Mouse (Mus musculus) MEL (cell line): Measurements from ENCODE around the gene Paqr9. TPM values are rescaled to one million over a fixed set of nuclear protein-coding genes. Genes with fewer than 3 reads are reported as not detected.
A peak's percentile ranks its signal among the peaks of the same experiment; 100 is the strongest.

Experiments used
- DNase-seq: peaks from one replicate; pipeline ENCODE4 v3.0.0; 2011; ENCODE audit warnings: low read depth, low spot score
- H3K27ac ChIP-seq: 2 replicates; pipeline ENCODE4 v1.5.1; 2012; ENCODE audit warnings: low read depth, mild to moderate bottlenecking, control low read depth, low read length, moderate library complexity; ENCODE audit not compliant: control insufficient read depth
- H3K27me3 ChIP-seq, 2 experiments: fragments of 150-350 bp in 1 of 2; sonication (generic) in 1 of 2; 2 replicates each; pipeline ENCODE4 v1.6.1; 2012; ENCODE audit warnings: low read length in 2 of 2, mild to moderate bottlenecking in 2 of 2, improper control_type of control experiment in 1 of 2, moderate library complexity in 1 of 2; ENCODE audit not compliant: insufficient read depth in 2 of 2, control insufficient read depth in 1 of 2
- H3K36me3 ChIP-seq, 2 experiments: 2 replicates each; pipeline ENCODE4 v1.6.1; 2012 to 2014; ENCODE audit warnings: low read length in 2 of 2, improper control_type of control experiment in 1 of 2, inconsistent platforms in 1 of 2, mild to moderate bottlenecking in 1 of 2; ENCODE audit not compliant: insufficient read depth in 2 of 2, control insufficient read depth in 1 of 2
- H3K4me1 ChIP-seq, 2 experiments: fragments of 150-350 bp in 1 of 2; sonication (generic) in 1 of 2; 2 replicates each; pipeline ENCODE4 v1.6.1; 2012; ENCODE audit warnings: low read length in 2 of 2, improper control_type of control experiment in 1 of 2, mild to moderate bottlenecking in 1 of 2; ENCODE audit not compliant: insufficient read depth in 2 of 2, control insufficient read depth in 1 of 2
- H3K4me3 ChIP-seq, 2 experiments: fragments of 150-350 bp in 1 of 2; sonication (generic) in 1 of 2; 2 replicates each; pipeline ENCODE4 v1.5.1; 2012; ENCODE audit warnings: low read depth in 2 of 2, low read length in 2 of 2, mild to moderate bottlenecking in 2 of 2, moderate library complexity in 2 of 2, control low read depth in 1 of 2, improper control_type of control experiment in 1 of 2; ENCODE audit not compliant: control insufficient read depth in 1 of 2, insufficient read depth in 1 of 2
- H3K79me2 ChIP-seq: 2 replicates; pipeline ENCODE4 v1.6.1; 2012; ENCODE audit warnings: mild to moderate bottlenecking, low read length, moderate library complexity; ENCODE audit not compliant: control insufficient read depth, poor library complexity, insufficient read depth
- H3K9ac ChIP-seq: 2 replicates; pipeline ENCODE4 v1.6.1; 2012; ENCODE audit warnings: low read depth, mild to moderate bottlenecking, control low read depth, low read length, moderate library complexity; ENCODE audit not compliant: control insufficient read depth, poor library complexity, severe bottlenecking
- H3K9me3 ChIP-seq: fragments of 150-350 bp; sonication (generic); replicated peaks from 2 replicates; pipeline ENCODE4 v1.6.1; 2012; ENCODE audit warnings: mild to moderate bottlenecking, low read length, improper control_type of control experiment, moderate library complexity; ENCODE audit not compliant: insufficient read depth
- BHLHE40 ChIP-seq: IDR thresholded peaks from 2 replicates; pipeline ENCODE4 v1.6.1; 2012; ENCODE audit warnings: low read depth, mild to moderate bottlenecking, inconsistent platforms, low read length, improper control_type of control experiment, borderline replicate concordance
- CHD2 ChIP-seq: IDR thresholded peaks from 2 replicates; pipeline ENCODE4 v1.6.1; 2011; ENCODE audit warnings: low read length, improper control_type of control experiment
- CTCF ChIP-seq, 3 experiments: IDR thresholded peaks in 2 of 3; conservative IDR thresholded peaks in 1 of 3; 2 replicates each; pipeline ENCODE4 v1.5.1; 2011 to 2012; ENCODE audit warnings: low read length in 3 of 3, low read depth in 2 of 3, mild to moderate bottlenecking in 2 of 3, improper control_type of control experiment in 1 of 3, inconsistent platforms in 1 of 3, mixed read lengths in 1 of 3, moderate library complexity in 1 of 3; ENCODE audit not compliant: control insufficient read depth in 1 of 3, insufficient read depth in 1 of 3, poor library complexity in 1 of 3, severe bottlenecking in 1 of 3
- ELF1 ChIP-seq: IDR thresholded peaks from 2 replicates; pipeline ENCODE4 v1.6.1; 2014; ENCODE audit warnings: low read depth, mild to moderate bottlenecking, inconsistent platforms, low read length, improper control_type of control experiment, moderate library complexity
- EP300 ChIP-seq, 2 experiments: IDR thresholded peaks; 2 replicates each; pipeline ENCODE4 v1.6.1; 2011; ENCODE audit warnings: improper control_type of control experiment in 2 of 2, low read length in 2 of 2, low read depth in 1 of 2, mild to moderate bottlenecking in 1 of 2
- GABPA ChIP-seq: IDR thresholded peaks from 2 replicates; pipeline ENCODE4 v1.6.1; 2012; ENCODE audit warnings: low read depth, mild to moderate bottlenecking, inconsistent platforms, low read length, improper control_type of control experiment, moderate library complexity
- GATA1 ChIP-seq: IDR thresholded peaks from 2 replicates; pipeline ENCODE4 v1.6.1; 2011; ENCODE audit warnings: low read depth, low read length, improper control_type of control experiment
- HCFC1 ChIP-seq: IDR thresholded peaks from 2 replicates; pipeline ENCODE4 v1.6.1; 2012; ENCODE audit warnings: low read depth, mild to moderate bottlenecking, inconsistent platforms, low read length, improper control_type of control experiment, moderate library complexity
- KAT2A ChIP-seq: conservative IDR thresholded peaks from 2 replicates; pipeline ENCODE4 v1.6.1; 2012; ENCODE audit warnings: low read depth, low read length, improper control_type of control experiment, inconsistent platforms
- MAX ChIP-seq: IDR thresholded peaks from 2 replicates; pipeline ENCODE4 v1.6.1; 2011; ENCODE audit warnings: low read length, improper control_type of control experiment
- MAZ ChIP-seq: IDR thresholded peaks from 2 replicates; pipeline ENCODE4 v1.6.1; 2012; ENCODE audit warnings: low read depth, mild to moderate bottlenecking, inconsistent platforms, low read length, improper control_type of control experiment
- MEF2A ChIP-seq: IDR thresholded peaks from 2 replicates; pipeline ENCODE4 v1.6.1; 2014; ENCODE audit warnings: low read depth, mild to moderate bottlenecking, inconsistent platforms, low read length, improper control_type of control experiment; ENCODE audit not compliant: poor library complexity, insufficient replicate concordance, severe bottlenecking; ENCODE audit errors: extremely low read depth
- MXI1 ChIP-seq: IDR thresholded peaks from 2 replicates; pipeline ENCODE4 v1.6.1; 2011; ENCODE audit warnings: mild to moderate bottlenecking, low read depth, low read length, improper control_type of control experiment
- MYB ChIP-seq: IDR thresholded peaks from 2 replicates; pipeline ENCODE4 v1.6.1; 2011; ENCODE audit warnings: mild to moderate bottlenecking, low read depth, low read length, improper control_type of control experiment
- MYC ChIP-seq: IDR thresholded peaks from 2 replicates; pipeline ENCODE4 v1.6.1; 2011; ENCODE audit warnings: low read depth, mild to moderate bottlenecking, low read length, improper control_type of control experiment, moderate library complexity
- NELFE ChIP-seq: IDR thresholded peaks from 2 replicates; pipeline ENCODE4 v1.6.1; 2011; ENCODE audit warnings: low read depth, low read length, improper control_type of control experiment
- NRF1 ChIP-seq: IDR thresholded peaks from 2 replicates; pipeline ENCODE4 v1.6.1; 2014; ENCODE audit warnings: low read depth, mild to moderate bottlenecking, inconsistent platforms, low read length, improper control_type of control experiment, moderate library complexity; ENCODE audit not compliant: poor library complexity, insufficient read depth, severe bottlenecking
- POLR2AphosphoS5 ChIP-seq: IDR thresholded peaks from 2 replicates; pipeline ENCODE4 v1.6.1; 2012; ENCODE audit warnings: low read depth, borderline replicate concordance, mild to moderate bottlenecking, inconsistent platforms, low read length, moderate library complexity, mixed read lengths
- RAD21 ChIP-seq: IDR thresholded peaks from 2 replicates; pipeline ENCODE4 v1.6.1; 2011; ENCODE audit warnings: mild to moderate bottlenecking, low read depth, low read length, improper control_type of control experiment
- SIN3A ChIP-seq: IDR thresholded peaks from 2 replicates; pipeline ENCODE4 v1.6.1; 2012; ENCODE audit warnings: low read length, improper control_type of control experiment, inconsistent platforms
- SMC3 ChIP-seq: IDR thresholded peaks from 2 replicates; pipeline ENCODE4 v1.6.1; 2011; ENCODE audit warnings: low read depth, low read length, improper control_type of control experiment
- TAL1 ChIP-seq: IDR thresholded peaks from 2 replicates; pipeline ENCODE4 v1.6.1; 2012; ENCODE audit warnings: mild to moderate bottlenecking, inconsistent platforms, low read length, moderate library complexity, mixed read lengths
- TBP ChIP-seq: IDR thresholded peaks from 2 replicates; pipeline ENCODE4 v1.8.0; 2011; ENCODE audit warnings: low read depth, low read length, improper control_type of control experiment
- TCF12 ChIP-seq: IDR thresholded peaks from 2 replicates; pipeline ENCODE4 v1.6.1; 2014; ENCODE audit warnings: low read depth, mild to moderate bottlenecking, inconsistent platforms, low read length, improper control_type of control experiment, moderate library complexity
- USF1 ChIP-seq: IDR thresholded peaks from 2 replicates; pipeline ENCODE4 v1.6.1; 2014; ENCODE audit warnings: low read depth, mild to moderate bottlenecking, inconsistent platforms, low read length, improper control_type of control experiment, moderate library complexity
- USF2 ChIP-seq, 2 experiments: IDR thresholded peaks; 2 replicates each; pipeline ENCODE4 v1.6.1; 2011 to 2012; ENCODE audit warnings: improper control_type of control experiment in 2 of 2, low read length in 2 of 2, borderline replicate concordance in 1 of 2, inconsistent platforms in 1 of 2, low read depth in 1 of 2, mild to moderate bottlenecking in 1 of 2; ENCODE audit not compliant: insufficient read depth in 1 of 2
- ZMIZ1 ChIP-seq: IDR thresholded peaks from 2 replicates; pipeline ENCODE4 v1.6.1; 2012; ENCODE audit warnings: low read depth, mild to moderate bottlenecking, inconsistent platforms, low read length, improper control_type of control experiment, moderate library complexity
- polyA plus RNA-seq, 2 experiments: library from polyadenylated mRNA; stranded (reverse) in 1 of 2; unstranded in 1 of 2; fragments of >175 nt in 1 of 2; fragments of >200 nt in 1 of 2; gene quantifications; 2 replicates each; pipeline versions ENCODE4 v1.2.1 to v1.2.4; 2012; ENCODE audit warnings: low replicate concordance in 2 of 2, low read depth in 1 of 2; ENCODE audit not compliant: insufficient read length in 2 of 2, insufficient read depth in 1 of 2, missing spikeins in 1 of 2
- total RNA-seq: library from RNA; depleted of rRNA; stranded (reverse); fragments of 300-350 nt; gene quantifications from 2 replicates; pipeline ENCODE4 v1.2.3, GENCODE M21; 2012

The Paqr9 gene
- total and polyA plus RNA-seq, 3 experiments: 18.0 to 46.0 (median 24.8) TPM

DNA sequence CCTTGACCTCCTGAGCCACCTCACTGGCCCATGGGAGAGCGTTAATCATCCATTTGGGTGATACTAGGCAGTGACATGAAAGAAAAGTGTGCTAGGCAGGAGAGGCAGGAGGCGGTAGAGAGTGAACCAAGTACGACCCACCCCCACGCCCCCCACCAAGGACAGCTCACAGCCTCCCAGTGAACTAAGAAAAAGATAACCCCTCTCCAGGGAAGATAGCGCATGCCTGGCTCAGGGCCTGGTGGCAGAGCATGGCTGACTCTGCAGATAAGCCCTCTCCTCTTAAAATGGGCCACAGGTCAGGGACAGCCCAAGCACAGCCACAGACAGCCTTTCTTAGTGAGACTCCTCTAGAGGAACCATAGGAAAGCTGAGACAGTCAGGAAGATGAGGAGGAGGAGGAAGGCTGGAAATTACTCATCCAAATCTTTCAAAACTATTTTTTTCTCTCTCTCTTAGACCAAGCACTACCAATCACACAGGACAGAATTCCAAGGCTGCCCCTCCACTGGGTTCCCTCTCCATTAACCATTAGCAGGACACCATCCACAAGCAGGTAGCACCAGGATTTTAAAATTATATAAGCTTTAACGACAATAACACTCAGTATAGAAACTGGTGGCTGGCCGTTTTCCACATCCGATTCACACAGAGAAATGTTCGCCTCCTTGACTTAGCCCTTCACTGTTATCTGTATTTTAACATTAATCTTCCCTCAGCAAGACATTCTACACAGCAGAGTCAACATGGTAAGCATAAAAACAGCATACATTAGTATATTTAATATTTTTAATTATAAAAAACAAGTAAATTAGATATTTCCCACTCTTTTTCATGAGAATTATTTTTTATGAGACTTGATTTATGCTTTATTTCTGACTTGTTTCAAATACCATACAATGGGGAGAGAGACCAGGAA lies 8.3 kb upstream of the Paqr9 start (continued):
- TF ChIP-seq MEF2A: no peak
- TF ChIP-seq MYC: peak; percentile 43; the same call in 1 of the 2 replicates
- TF ChIP-seq ZMIZ1: 0 out of 2 replicates have a peak, but pooled peaks have one; percentile 61
- no peak for TF ChIP-seq SMC3
- TF ChIP-seq RAD21: no peak
- TF ChIP-seq NRF1: peak; percentile 69
- TF ChIP-seq CHD2: no peak; the same call in 1 of the 2 replicates
- no peak for TF ChIP-seq USF2 (IDR thresholded peaks at IDR 0.05; ENCODE audit: borderline replicate concordance in 1 of 2, insufficient read depth in 1 of 2, low read depth in 1 of 2, low read length in 2 of 2)
- TF ChIP-seq MAZ: peak; percentile 96
- peak; percentile 94 for TF ChIP-seq GATA1
- no peak for TF ChIP-seq GABPA
- peak in 2 of 3 experiments; percentile 19 to 33; a peak in 4 of 6 replicates for TF ChIP-seq CTCF (IDR thresholded peaks at IDR 0.05 in 2 of 3, conservative IDR thresholded peaks at IDR 0.05 in 1 of 3; ENCODE audit: control insufficient read depth in 1 of 3, insufficient read depth in 1 of 3, low read depth in 2 of 3, low read length in 3 of 3, poor library complexity in 1 of 3, severe bottlenecking in 1 of 3)
- peak; percentile 70; the same call in 1 of the 2 replicates for TF ChIP-seq MXI1
- TF ChIP-seq POLR2AphosphoS5: no peak
- TF ChIP-seq MYB: no peak
- TF ChIP-seq KAT2A: no peak
- TF ChIP-seq USF1: no peak
- TF ChIP-seq NELFE: no peak; the same call in 1 of the 2 replicates
- TF ChIP-seq SIN3A: peak; percentile 73

DNA sequence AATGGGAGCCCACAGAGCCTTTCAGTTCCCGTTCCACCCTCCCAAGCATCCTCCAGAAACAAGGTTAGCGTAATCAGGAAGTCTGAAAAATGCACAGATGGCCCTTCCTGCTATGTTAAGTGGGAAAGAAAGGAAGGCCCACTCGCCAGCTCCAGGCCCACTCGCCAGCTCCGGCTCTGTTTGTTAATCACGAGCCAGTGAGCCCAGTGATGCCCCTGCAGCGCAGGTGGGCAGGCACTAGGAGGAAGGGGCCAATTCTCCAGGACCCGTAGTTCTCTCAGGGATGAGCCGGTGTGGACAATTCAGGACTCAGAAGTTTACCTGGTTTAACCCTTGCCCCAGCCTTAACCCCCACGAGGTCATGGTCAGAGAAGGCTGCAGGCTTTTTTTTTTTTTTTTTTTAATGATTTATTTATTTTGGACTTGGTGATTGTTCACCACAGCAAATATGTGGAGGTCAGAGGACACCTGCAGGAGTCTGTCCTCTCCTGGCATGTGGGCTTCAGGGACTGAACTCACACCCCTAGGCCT lies 7.2 kb upstream of the Paqr9 start:
- Histone ChIP-seq H3K4me1 (peaks cover 38 to 70% of the 10 kb centered on the region in 2 experiments), H3K36me3 (peaks cover 0 to 57% of the 10 kb centered on the region in 2 experiments; a peak in 2 of 4 replicates)
- no peak for DNase-seq
- TF ChIP-seq TBP (no peak), NRF1 (no peak), CTCF (IDR thresholded peaks at IDR 0.05 in 2 of 3, conservative IDR thresholded peaks at IDR 0.05 in 1 of 3; ENCODE audit: control insufficient read depth in 1 of 3, insufficient read depth in 1 of 3, low read depth in 2 of 3, low read length in 3 of 3, poor library complexity in 1 of 3, severe bottlenecking in 1 of 3) (no peak), USF1 (no peak), CHD2 (no peak), ELF1 (no peak), BHLHE40 (no peak), TAL1 (no peak), MAX (no peak), EP300 (IDR thresholded peaks at IDR 0.05; ENCODE audit: low read depth in 1 of 2, low read length in 2 of 2) (no peak), RAD21 (no peak), ZMIZ1 (no peak), MYB (no peak), TCF12 (no peak), SIN3A (no peak), HCFC1 (no peak)
- TF ChIP-seq, all 39 proteins: peak for 0
- no peak overlapping the region for H3K4me3 ChIP-seq
- H3K9ac ChIP-seq: peak overlapping the region; percentile 63
- H3K9me3 ChIP-seq: no peaks in the 10 kb centered on the region
- no peaks in the 10 kb centered on the region for H3K27me3 ChIP-seq
- H3K27ac ChIP-seq: peak overlapping the region; percentile 96
- no peaks in the 10 kb centered on the region; the same call in 1 of the 2 replicates for H3K79me2 ChIP-seq
